Mouse (Mus musculus) right cerebral cortex, adult 2 months (tissue): ENCODE measurements at regions not wholly inside any gene's neighbourhood (a gene's known extent, or its start where the extent isn't known, plus 50 kb on each side); places are given as distances from the start of the nearest gene placed in this dataset.

ENCODE experiments used
- DNase-seq, 2 experiments: peaks; one replicate each; pipeline ENCODE4 v3.0.0; 2021 to 2022; ENCODE audit warnings: low spot score in 2 of 2

DNA sequence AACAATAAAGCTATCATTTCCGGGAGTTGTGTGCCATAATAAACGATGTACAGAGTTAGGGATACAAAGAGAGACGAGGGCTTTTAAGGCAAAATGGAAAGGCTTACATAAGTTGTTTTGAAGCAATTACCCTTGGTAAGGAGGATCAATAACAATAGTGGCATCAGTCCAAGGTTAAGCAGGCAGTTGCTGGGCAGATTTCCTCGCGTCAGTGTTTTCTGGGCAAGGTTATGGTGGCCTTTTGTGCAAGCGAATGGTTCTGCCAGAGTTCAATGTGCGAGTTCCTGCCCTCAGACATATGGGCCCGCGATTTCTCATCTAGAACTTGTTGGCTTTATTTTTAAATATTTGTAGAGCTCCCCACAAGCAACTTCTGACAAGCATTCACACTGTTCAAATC, 597.7 kb downstream of the Gm19410 start:
- no peak for DNase-seq

DNA sequence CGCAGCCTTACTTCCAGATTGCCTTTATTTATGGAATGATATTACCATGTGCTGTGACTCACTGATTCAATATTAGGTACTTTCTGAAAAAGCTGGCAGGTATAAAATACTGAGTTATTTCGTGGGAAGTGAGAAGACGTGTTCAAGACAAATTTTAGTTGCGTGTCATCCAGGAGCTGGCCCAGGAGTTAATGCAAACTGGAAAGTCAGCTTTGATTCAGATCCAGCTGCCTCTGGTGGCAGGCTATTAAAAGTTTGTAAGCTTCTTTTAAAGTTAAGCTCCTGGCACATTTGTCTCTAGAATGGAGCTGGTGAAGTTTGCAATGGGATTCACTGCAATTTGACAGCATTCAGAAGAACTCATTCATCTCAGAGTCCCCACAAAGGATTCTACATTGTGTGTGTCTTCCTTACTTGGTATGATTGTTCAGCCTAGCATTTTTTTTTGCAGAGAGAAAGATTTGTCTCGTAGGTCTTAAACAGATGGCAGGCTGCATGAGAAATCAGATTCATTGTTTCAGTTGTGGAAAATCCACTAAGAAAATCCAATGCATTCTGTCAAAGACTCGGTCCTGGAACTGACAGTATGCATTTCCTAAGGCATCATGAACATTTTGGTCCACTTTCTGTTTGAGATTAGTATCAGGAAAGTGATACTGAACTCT, 599.1 kb downstream of the Gm19410 start:
- DNase-seq, result peak in 1 of 2 experiments; percentile 18

DNA sequence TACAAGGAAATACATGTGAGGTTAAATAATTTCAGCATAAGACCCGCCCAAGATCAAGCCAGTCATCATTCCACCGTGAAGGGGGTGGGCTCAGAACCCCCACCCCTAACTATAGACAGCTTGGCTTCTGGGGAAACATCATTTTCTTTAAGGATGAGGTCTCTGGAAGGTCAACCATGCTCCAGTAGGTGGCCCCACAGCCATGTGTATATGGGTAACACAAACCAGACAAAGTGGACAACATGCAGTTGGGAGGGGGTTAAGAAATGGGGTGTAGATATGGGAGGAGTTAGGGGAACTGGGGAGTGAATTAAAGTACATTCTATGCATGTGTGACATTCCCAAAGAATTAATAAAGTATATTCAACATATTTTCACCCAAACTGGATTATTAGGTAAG, 600.4 kb downstream of the Gm19410 start:
- no peak for DNase-seq

DNA sequence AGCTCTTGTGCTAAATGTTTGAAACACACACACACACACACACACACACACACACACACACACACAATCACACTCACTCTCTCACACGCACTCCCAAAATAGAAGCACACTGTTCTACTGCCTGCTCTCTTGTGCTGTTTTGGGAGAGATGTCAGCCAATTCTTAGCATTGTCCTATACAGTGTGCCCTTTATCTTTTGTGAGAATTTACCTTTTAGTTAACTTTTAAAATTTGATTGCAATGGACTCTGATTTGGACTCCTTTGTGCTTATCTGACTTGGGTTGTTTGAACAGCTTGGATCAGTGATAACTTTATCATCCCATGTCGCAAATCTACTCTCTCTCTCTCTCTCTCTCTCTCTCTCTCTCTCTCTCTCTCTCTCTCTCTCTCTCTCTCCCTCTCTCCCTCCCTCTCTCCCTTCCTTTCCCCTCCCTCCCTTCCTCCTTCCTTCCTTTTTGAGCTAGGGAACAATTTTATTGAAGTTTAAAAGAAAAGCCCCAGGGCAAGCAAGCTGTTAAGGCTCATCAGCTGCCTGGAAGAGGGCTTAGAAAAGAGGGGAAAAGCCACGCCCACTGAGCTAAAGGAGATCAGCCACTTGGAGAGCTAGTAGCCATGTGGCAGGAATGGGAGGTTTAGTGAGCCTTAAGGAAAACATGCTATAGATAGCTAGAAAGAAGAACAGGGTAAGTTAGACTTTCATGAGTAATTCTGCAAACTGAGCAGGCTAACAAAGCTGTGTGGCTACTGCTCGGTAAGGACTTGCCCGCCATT, 611.2 kb downstream of the Gm19410 start:
- no peak for DNase-seq

DNA sequence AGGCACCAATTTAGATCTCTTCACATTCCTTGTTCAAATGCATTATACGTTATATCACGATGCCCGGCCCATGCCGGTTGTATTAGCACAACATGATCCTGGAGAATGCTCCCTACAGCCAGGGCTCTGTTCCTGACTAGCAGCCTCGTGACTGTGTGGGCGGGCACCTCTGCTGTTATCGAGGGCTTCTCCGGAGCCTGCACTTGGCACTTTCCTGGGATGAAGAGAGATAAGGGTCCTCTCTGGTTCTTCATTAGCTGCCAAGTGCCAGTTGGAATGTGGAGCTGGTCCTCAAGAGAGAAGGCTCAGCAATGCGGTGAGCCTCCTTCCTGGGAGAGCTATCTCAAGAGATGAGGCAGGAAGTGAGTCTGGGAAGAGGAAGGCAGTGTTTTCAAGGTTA, 598.9 kb upstream of the AI429214 start:
- DNase-seq, result no peak

DNA sequence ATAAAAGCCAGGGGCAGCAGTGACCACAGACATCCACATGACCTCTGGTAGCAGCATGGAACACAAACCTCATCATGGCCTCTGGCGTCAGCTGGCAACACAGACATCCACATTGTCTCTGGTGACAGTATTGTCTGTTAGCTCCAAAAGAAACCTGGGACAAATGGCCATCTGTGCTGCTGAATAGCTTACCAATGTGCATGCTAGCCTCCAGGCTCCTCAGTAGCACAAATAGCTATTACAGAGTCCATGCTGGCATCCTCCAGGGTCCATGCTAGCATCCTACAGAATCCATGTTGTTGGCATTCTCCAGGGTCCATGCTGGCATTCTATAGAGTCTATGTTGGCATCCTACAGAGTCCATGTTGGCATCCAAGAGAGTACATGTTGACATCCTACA, 596.9 kb upstream of the AI429214 start:
- DNase-seq, result no peak

DNA sequence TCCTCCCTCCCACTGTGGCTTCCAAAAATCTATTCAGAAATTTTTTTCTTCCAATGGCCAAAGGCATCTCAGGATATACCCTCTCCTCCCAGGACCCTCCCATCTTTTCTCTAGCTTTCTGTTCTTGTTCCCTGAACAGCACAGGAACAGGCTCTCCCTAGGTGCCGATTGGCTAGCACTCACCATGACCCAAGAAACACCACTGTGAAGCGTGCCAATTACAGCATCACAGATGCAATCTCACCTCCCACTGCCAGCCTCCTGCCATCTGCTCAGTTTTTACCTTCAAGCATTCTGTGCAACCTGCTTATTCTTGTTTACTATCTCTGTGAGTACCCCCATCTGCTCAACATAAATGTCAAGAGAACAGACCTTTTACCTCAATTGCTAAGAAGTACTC, 586.7 kb upstream of the AI429214 start:
- peak; percentile 48 to 63 for DNase-seq
